Mouse (Mus musculus): Measurements from ENCODE around the gene Fibcd1.

GRCm38 (mm10) chr2:31867773-31868537 is 22.1 kb upstream of the Fibcd1 start:
- TF ChIP-seq MAX (IDR thresholded peaks at IDR 0.05; ENCODE audit: low read depth) (no peak), POLR2AphosphoS2 (IDR thresholded peaks at IDR 0.05; ENCODE audit: insufficient read length, low read depth) (no peak), POLR2A (IDR thresholded peaks at IDR 0.05; ENCODE audit: insufficient read length, low read depth) (no peak), USF1 (IDR thresholded peaks at IDR 0.05; ENCODE audit: low read depth) (no peak), MYOG (IDR thresholded peaks at IDR 0.05; ENCODE audit: control insufficient read depth in 1 of 3, insufficient read depth in 1 of 3, insufficient read length in 2 of 3, low read depth in 2 of 3) (peak in 1 of 3 experiments; percentile 33), TCF12 (IDR thresholded peaks at IDR 0.05; ENCODE audit: insufficient read depth, poor library complexity, severe bottlenecking) (no peak), MYOD1 (IDR thresholded peaks at IDR 0.05; ENCODE audit: control insufficient read depth in 1 of 3, insufficient read length in 2 of 3, low read depth in 2 of 3) (peak in 2 of 3 experiments; percentile 14 to 53), TCF3 (IDR thresholded peaks at IDR 0.05; ENCODE audit: insufficient read length, low read depth) (no peak), CEBPB (IDR thresholded peaks at IDR 0.05; ENCODE audit: insufficient read depth, poor library complexity, severe bottlenecking) (no peak), SRF (IDR thresholded peaks at IDR 0.05; ENCODE audit: control insufficient read depth, insufficient read length, low read depth) (no peak), E2F4 (IDR thresholded peaks at IDR 0.05; ENCODE audit: insufficient read depth) (no peak), REST (IDR thresholded peaks at IDR 0.05; ENCODE audit: insufficient read depth, insufficient read length) (no peak)
